Mouse (Mus musculus) E14TG2a.4 (cell line): Measurements from ENCODE around the gene Trib2.

Source experiments
- H3K27me3 ChIP-seq: 2 replicates; pipeline ENCODE4 v1.6.1; 2014; ENCODE audit warnings: low read length, control low read depth; ENCODE audit not compliant: insufficient read depth
- H3K36me3 ChIP-seq: 2 replicates; pipeline ENCODE4 v1.6.1; 2014; ENCODE audit warnings: low read length, control low read depth; ENCODE audit not compliant: insufficient read depth
- H3K4me1 ChIP-seq: replicated peaks from 2 replicates; pipeline ENCODE4 v1.6.1; 2014; ENCODE audit warnings: low read depth, low read length, control low read depth
- H3K4me3 ChIP-seq: replicated peaks from 2 replicates; pipeline ENCODE4 v1.5.1; 2014; ENCODE audit warnings: mild to moderate bottlenecking, low read length
- H3K9me3 ChIP-seq: 2 replicates; pipeline ENCODE4 v1.6.1; 2014; ENCODE audit warnings: low read length, control low read depth
- CTCF ChIP-seq: conservative IDR thresholded peaks from 2 replicates; pipeline ENCODE4 v1.5.1; 2014; ENCODE audit warnings: low read length
- NANOG ChIP-seq: IDR thresholded peaks from 2 replicates; pipeline ENCODE4 v1.6.1; 2014; ENCODE audit warnings: borderline replicate concordance, low read length, mixed read lengths
- POU5F1 ChIP-seq: IDR thresholded peaks from 2 replicates; pipeline ENCODE4 v1.6.1; 2014; ENCODE audit warnings: low read length, borderline replicate concordance

Trib2 gene

DNA sequence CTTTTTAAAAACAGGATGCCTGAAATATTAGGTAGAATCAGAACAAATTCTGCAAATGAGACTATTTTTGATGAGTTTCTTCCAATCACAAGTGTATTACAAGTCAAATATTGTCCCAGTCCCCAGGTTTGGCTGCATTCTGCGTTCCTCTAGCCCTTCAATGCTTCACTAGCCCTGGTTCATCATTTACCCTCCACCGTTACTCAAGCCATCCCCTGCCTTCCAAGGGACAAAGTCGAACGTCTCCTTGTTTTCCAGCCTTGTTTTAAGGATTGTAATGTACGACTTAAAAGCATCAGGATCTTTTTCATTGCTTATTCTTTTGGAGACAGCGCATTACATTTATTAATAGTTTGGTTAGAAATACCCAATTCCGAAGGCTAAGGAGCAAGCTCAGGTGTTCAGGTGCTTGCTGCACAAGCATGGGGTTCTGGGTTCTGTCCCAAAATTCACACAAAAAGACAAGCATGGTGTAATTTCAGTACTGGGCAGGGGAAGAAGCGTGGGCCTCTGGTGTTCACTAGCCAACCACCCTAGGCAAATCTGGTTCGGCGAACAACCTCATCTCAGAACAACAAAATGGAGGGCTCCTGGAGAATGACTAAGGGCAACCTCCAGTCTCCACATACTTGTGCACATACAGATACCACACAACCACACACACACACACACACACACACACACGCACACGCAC lies 24.3 kb upstream of the Trib2 start:
- Histone ChIP-seq H3K27me3 (no peaks in the 10 kb centered on the region), H3K4me3 (no peak overlapping the region)
- TF ChIP-seq CTCF (no peak), POU5F1 (no peak)

DNA sequence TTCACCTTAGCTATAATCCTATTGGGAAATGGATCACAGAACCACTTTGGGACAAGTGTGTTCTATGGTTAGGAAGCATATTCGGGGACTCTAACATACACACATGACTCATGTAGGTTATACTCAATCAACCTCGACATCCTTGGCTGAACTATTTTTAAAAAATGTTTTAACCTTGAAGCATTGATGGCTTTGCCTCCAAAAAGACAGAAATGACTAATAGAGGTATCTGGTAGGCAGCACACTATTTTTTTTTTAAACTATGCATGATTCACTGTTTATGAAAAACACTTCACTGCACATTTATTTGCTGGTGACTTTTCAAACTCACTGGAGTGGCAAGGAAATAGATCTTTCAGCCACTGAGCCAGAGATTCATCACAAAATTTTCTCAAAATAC lies 21.5 kb upstream of the Trib2 start:
- H3K4me1 ChIP-seq: no peaks in the 10 kb centered on the region
- no peaks in the 10 kb centered on the region for H3K9me3 ChIP-seq
- no peak overlapping the region for H3K4me3 ChIP-seq
- no peaks in the 10 kb centered on the region for H3K27me3 ChIP-seq
- H3K36me3 ChIP-seq: no peaks in the 10 kb centered on the region
- TF ChIP-seq POU5F1 (no peak), CTCF (no peak), NANOG (no peak)

More for the DNA sequence above, 24.3 kb upstream of the Trib2 start:
- Histone ChIP-seq H3K4me1 (no peaks in the 10 kb centered on the region), H3K9me3 (no peaks in the 10 kb centered on the region), H3K36me3 (no peaks in the 10 kb centered on the region)

DNA sequence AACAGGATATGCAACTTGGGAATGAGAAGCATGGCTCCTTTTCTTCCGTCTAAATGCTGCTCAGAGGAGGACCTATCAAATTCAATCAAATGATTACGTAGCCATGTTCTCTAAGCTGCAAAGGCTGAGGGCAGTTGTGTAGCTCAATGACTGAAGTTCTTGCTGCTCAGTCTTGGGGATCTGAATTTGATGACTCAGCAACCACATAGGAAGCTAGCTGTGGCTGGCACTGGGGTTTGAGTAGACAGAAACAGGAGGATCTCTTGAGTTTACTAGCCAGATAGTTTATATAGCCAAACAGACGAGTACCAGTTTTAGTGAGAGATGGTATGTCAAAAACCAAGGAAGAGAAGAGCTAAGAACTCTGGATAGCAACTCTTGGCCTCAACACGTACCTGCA lies 20.8 kb upstream of the Trib2 start:
- Histone ChIP-seq H3K4me1 (0 out of 2 replicates have a peak, but pooled peaks cover 3% of the 10 kb centered on the region), H3K9me3 (no peaks in the 10 kb centered on the region), H3K36me3 (no peaks in the 10 kb centered on the region), H3K27me3 (no peaks in the 10 kb centered on the region), H3K4me3 (no peak overlapping the region)
- no peak for TF ChIP-seq CTCF
- no peak for TF ChIP-seq NANOG
- TF ChIP-seq POU5F1: no peak

DNA sequence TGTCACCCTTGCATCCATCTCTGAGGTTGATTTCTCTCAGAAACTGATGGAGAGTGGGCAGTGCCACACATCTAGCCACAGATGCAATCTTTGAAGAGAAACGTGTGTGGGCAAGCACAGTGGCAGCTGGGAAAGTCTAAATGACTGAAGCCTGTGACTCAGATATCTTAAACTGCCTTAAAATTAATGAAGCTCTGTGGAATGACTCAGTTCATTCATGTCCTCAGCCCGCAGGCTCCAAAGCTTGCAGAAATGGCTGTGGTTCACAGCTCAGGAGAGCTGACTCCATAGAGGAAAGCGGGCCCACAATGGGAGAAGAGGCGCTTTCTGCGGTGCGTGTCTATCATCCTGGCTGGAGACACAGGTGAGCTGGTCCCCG lies 15.9 kb upstream of the Trib2 start:
- Histone ChIP-seq H3K4me1 (0 out of 2 replicates have a peak, but pooled peaks cover 4% of the 10 kb centered on the region), H3K36me3 (no peaks in the 10 kb centered on the region), H3K9me3 (no peaks in the 10 kb centered on the region), H3K4me3 (no peak overlapping the region), H3K27me3 (peaks cover 11% of the 10 kb centered on the region)
- TF ChIP-seq NANOG (no peak), CTCF (no peak), POU5F1 (no peak)

DNA sequence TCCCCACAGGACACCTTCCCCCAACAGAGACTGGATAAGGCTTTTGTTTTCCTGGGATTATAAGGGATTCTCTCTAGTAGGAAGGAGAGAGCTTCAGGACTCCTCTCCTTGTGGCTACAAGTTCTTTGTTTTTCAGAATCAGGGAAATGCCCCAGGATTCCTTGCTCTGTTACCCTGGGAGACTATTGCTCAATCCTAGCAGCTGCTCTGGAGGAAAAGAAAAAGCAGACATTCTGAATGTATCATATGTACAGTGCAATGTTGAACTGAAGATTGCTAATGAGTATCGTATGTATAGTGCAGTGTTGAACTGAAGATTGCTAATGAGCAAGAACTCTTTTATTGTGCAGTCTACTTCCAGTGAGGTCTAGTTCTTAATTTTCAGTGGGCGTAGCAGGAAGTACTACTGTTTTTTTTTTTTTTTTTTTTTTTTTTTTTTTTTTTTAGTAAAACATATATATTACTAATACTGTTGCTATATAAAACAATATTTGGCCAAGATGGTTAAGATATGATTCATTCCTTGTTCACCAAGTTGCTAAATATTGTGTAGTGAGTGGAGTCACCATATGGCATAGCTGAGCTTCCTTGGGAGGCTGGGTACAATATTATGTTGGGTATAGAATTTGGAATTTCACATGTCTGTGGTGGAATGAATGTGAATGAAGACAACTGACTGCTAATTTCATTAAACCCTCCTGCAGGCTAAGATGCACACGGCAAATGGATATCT lies 15.4 kb upstream of the Trib2 start:
- TF ChIP-seq NANOG (no peak), CTCF (no peak), POU5F1 (no peak)

DNA sequence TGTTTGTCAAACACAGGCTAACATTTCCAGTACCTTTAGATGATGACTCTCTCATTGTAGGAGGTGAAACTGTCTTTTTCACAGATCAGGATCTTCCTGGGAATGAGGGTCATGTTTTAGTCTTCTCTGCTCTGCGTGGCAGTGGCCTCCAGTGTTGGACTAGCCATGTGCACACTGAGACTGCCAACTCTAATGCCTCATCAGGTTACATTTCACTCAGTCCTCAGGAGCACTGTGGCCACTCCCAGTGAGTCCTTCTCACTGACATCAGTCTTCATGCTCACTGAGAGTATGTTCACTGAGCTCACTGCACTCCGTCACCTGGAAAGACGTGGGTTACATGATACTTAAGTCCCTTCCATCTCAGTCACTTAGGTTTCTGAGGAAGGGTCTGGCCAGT lies 14.0 kb upstream of the Trib2 start:
- TF ChIP-seq POU5F1 (no peak), NANOG (no peak)
- Histone ChIP-seq H3K9me3 (no peaks in the 10 kb centered on the region), H3K4me3 (no peak overlapping the region), H3K27me3 (peaks cover 11% of the 10 kb centered on the region), H3K36me3 (no peaks in the 10 kb centered on the region), H3K4me1 (peaks cover 12% of the 10 kb centered on the region)

More for the DNA sequence above, 15.4 kb upstream of the Trib2 start:
- Histone ChIP-seq H3K9me3 (no peaks in the 10 kb centered on the region), H3K27me3 (peaks cover 11% of the 10 kb centered on the region), H3K36me3 (no peaks in the 10 kb centered on the region), H3K4me3 (no peak overlapping the region), H3K4me1 (peaks cover 8% of the 10 kb centered on the region)

DNA sequence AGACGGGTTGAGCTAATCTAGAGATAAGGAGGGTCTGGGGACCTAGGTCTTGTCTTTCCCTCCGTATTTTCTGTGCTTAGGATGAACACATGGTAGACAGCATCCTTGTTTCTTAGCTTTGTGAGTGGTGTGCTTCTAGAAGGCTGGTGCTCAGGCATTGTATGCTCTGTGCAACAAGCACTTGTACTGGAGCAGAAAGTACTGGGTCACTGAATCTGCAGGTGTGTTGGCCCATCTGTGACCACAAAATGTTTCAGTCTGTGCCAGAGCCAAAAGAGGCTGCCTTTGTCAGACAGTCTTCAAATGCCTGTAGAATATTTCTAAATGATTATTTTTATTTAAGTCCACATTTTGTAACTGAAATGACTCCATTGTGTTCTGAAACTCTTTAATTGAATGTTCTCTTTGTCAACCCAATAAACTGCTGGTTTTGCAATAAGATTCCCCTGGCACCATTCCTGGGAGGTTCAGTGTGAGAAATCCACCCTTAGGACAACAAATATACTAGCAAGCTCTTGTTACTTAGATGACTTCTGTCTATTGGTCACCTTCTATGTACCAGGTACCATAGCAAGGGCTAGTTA lies 12.2 kb upstream of the Trib2 start:
- H3K9me3 ChIP-seq: no peaks in the 10 kb centered on the region
- TF ChIP-seq NANOG: no peak
- no peak for TF ChIP-seq CTCF
- TF ChIP-seq POU5F1: no peak
- H3K4me3 ChIP-seq: no peak overlapping the region
- H3K27me3 ChIP-seq: peaks cover 11% of the 10 kb centered on the region
- H3K4me1 ChIP-seq: peaks cover 12% of the 10 kb centered on the region
- no peaks in the 10 kb centered on the region for H3K36me3 ChIP-seq

DNA sequence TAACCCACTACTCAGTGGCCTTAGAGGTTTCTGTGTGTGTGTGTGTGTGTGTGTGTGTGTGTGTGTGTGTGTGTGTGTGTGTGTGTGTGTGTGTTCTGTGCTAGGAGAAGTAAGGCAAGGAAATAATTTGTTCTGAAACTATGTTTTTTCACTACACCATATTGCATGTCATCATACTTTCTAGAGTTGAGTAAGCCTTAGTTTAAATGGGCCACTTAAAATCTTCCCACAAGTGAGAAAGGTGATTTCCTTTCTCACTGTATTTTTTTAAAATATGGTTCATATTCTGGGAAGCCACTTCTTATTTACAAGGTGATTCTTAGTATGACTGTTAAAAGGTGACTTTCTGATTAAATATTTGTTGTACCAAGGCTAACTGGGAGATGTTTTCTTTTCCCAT lies 4.3 kb upstream of the Trib2 start:
- no peaks in the 10 kb centered on the region for H3K36me3 ChIP-seq
- H3K4me3 ChIP-seq: no peak overlapping the region
- peaks cover 10% of the 10 kb centered on the region for H3K4me1 ChIP-seq
- TF ChIP-seq POU5F1 (no peak), NANOG (no peak), CTCF (no peak)
- H3K9me3 ChIP-seq: no peaks in the 10 kb centered on the region
- H3K27me3 ChIP-seq: peaks cover 21% of the 10 kb centered on the region
